Mouse (Mus musculus) MEL (cell line): ENCODE measurements around the gene Wfdc9. TPM values are rescaled to one million over a fixed set of nuclear protein-coding genes. Genes with fewer than 3 reads are reported as not detected.

Source experiments
- DNase-seq: peaks from one replicate; pipeline ENCODE4 v3.0.0; 2011; ENCODE audit warnings: low read depth, low spot score
- H3K27ac ChIP-seq: 2 replicates; pipeline ENCODE4 v1.5.1; 2012; ENCODE audit warnings: low read depth, mild to moderate bottlenecking, control low read depth, low read length, moderate library complexity; ENCODE audit not compliant: control insufficient read depth
- H3K27me3 ChIP-seq, 2 experiments: fragments of 150-350 bp in 1 of 2; sonication (generic) in 1 of 2; 2 replicates each; pipeline ENCODE4 v1.6.1; 2012; ENCODE audit warnings: low read length in 2 of 2, mild to moderate bottlenecking in 2 of 2, improper control_type of control experiment in 1 of 2, moderate library complexity in 1 of 2; ENCODE audit not compliant: insufficient read depth in 2 of 2, control insufficient read depth in 1 of 2
- H3K36me3 ChIP-seq, 2 experiments: 2 replicates each; pipeline ENCODE4 v1.6.1; 2012 to 2014; ENCODE audit warnings: low read length in 2 of 2, improper control_type of control experiment in 1 of 2, inconsistent platforms in 1 of 2, mild to moderate bottlenecking in 1 of 2; ENCODE audit not compliant: insufficient read depth in 2 of 2, control insufficient read depth in 1 of 2
- H3K4me1 ChIP-seq, 2 experiments: fragments of 150-350 bp in 1 of 2; sonication (generic) in 1 of 2; 2 replicates each; pipeline ENCODE4 v1.6.1; 2012; ENCODE audit warnings: low read length in 2 of 2, improper control_type of control experiment in 1 of 2, mild to moderate bottlenecking in 1 of 2; ENCODE audit not compliant: insufficient read depth in 2 of 2, control insufficient read depth in 1 of 2
- H3K4me3 ChIP-seq, 2 experiments: fragments of 150-350 bp in 1 of 2; sonication (generic) in 1 of 2; 2 replicates each; pipeline ENCODE4 v1.5.1; 2012; ENCODE audit warnings: low read depth in 2 of 2, low read length in 2 of 2, mild to moderate bottlenecking in 2 of 2, moderate library complexity in 2 of 2, control low read depth in 1 of 2, improper control_type of control experiment in 1 of 2; ENCODE audit not compliant: control insufficient read depth in 1 of 2, insufficient read depth in 1 of 2
- H3K79me2 ChIP-seq: 2 replicates; pipeline ENCODE4 v1.6.1; 2012; ENCODE audit warnings: mild to moderate bottlenecking, low read length, moderate library complexity; ENCODE audit not compliant: control insufficient read depth, poor library complexity, insufficient read depth
- H3K9ac ChIP-seq: 2 replicates; pipeline ENCODE4 v1.6.1; 2012; ENCODE audit warnings: low read depth, mild to moderate bottlenecking, control low read depth, low read length, moderate library complexity; ENCODE audit not compliant: control insufficient read depth, poor library complexity, severe bottlenecking
- H3K9me3 ChIP-seq: fragments of 150-350 bp; sonication (generic); replicated peaks from 2 replicates; pipeline ENCODE4 v1.6.1; 2012; ENCODE audit warnings: mild to moderate bottlenecking, low read length, improper control_type of control experiment, moderate library complexity; ENCODE audit not compliant: insufficient read depth
- BHLHE40 ChIP-seq: IDR thresholded peaks from 2 replicates; pipeline ENCODE4 v1.6.1; 2012; ENCODE audit warnings: low read depth, mild to moderate bottlenecking, inconsistent platforms, low read length, improper control_type of control experiment, borderline replicate concordance
- CTCF ChIP-seq, 3 experiments: IDR thresholded peaks in 2 of 3; conservative IDR thresholded peaks in 1 of 3; 2 replicates each; pipeline ENCODE4 v1.5.1; 2011 to 2012; ENCODE audit warnings: low read length in 3 of 3, low read depth in 2 of 3, mild to moderate bottlenecking in 2 of 3, improper control_type of control experiment in 1 of 3, inconsistent platforms in 1 of 3, mixed read lengths in 1 of 3, moderate library complexity in 1 of 3; ENCODE audit not compliant: control insufficient read depth in 1 of 3, insufficient read depth in 1 of 3, poor library complexity in 1 of 3, severe bottlenecking in 1 of 3
- KAT2A ChIP-seq: conservative IDR thresholded peaks from 2 replicates; pipeline ENCODE4 v1.6.1; 2012; ENCODE audit warnings: low read depth, low read length, improper control_type of control experiment, inconsistent platforms
- MAFK ChIP-seq: IDR thresholded peaks from 2 replicates; pipeline ENCODE4 v1.6.1; 2011; ENCODE audit warnings: low read depth, mild to moderate bottlenecking, low read length, improper control_type of control experiment, borderline replicate concordance
- MEF2A ChIP-seq: IDR thresholded peaks from 2 replicates; pipeline ENCODE4 v1.6.1; 2014; ENCODE audit warnings: low read depth, mild to moderate bottlenecking, inconsistent platforms, low read length, improper control_type of control experiment; ENCODE audit not compliant: poor library complexity, insufficient replicate concordance, severe bottlenecking; ENCODE audit errors: extremely low read depth
- MXI1 ChIP-seq: IDR thresholded peaks from 2 replicates; pipeline ENCODE4 v1.6.1; 2011; ENCODE audit warnings: mild to moderate bottlenecking, low read depth, low read length, improper control_type of control experiment
- MYB ChIP-seq: IDR thresholded peaks from 2 replicates; pipeline ENCODE4 v1.6.1; 2011; ENCODE audit warnings: mild to moderate bottlenecking, low read depth, low read length, improper control_type of control experiment
- MYC ChIP-seq: IDR thresholded peaks from 2 replicates; pipeline ENCODE4 v1.6.1; 2011; ENCODE audit warnings: low read depth, mild to moderate bottlenecking, low read length, improper control_type of control experiment, moderate library complexity
- POLR2AphosphoS2 ChIP-seq: IDR thresholded peaks from 2 replicates; pipeline ENCODE4 v1.6.1; 2011; ENCODE audit warnings: low read length, improper control_type of control experiment
- POLR2AphosphoS5 ChIP-seq: IDR thresholded peaks from 2 replicates; pipeline ENCODE4 v1.6.1; 2012; ENCODE audit warnings: low read depth, borderline replicate concordance, mild to moderate bottlenecking, inconsistent platforms, low read length, moderate library complexity, mixed read lengths
- RAD21 ChIP-seq: IDR thresholded peaks from 2 replicates; pipeline ENCODE4 v1.6.1; 2011; ENCODE audit warnings: mild to moderate bottlenecking, low read depth, low read length, improper control_type of control experiment
- SMC3 ChIP-seq: IDR thresholded peaks from 2 replicates; pipeline ENCODE4 v1.6.1; 2011; ENCODE audit warnings: low read depth, low read length, improper control_type of control experiment
- TAL1 ChIP-seq: IDR thresholded peaks from 2 replicates; pipeline ENCODE4 v1.6.1; 2012; ENCODE audit warnings: mild to moderate bottlenecking, inconsistent platforms, low read length, moderate library complexity, mixed read lengths
- TBP ChIP-seq: IDR thresholded peaks from 2 replicates; pipeline ENCODE4 v1.8.0; 2011; ENCODE audit warnings: low read depth, low read length, improper control_type of control experiment
- UBTF ChIP-seq: IDR thresholded peaks from 2 replicates; pipeline ENCODE4 v1.6.1; 2012; ENCODE audit warnings: low read depth, mild to moderate bottlenecking, inconsistent platforms, low read length, improper control_type of control experiment, moderate library complexity, borderline replicate concordance; ENCODE audit not compliant: insufficient read depth
- USF1 ChIP-seq: IDR thresholded peaks from 2 replicates; pipeline ENCODE4 v1.6.1; 2014; ENCODE audit warnings: low read depth, mild to moderate bottlenecking, inconsistent platforms, low read length, improper control_type of control experiment, moderate library complexity
- ZNF384 ChIP-seq: IDR thresholded peaks from 2 replicates; pipeline ENCODE4 v1.6.1; 2012; ENCODE audit warnings: low read depth, mild to moderate bottlenecking, inconsistent platforms, low read length, improper control_type of control experiment
- polyA plus RNA-seq, 2 experiments: library from polyadenylated mRNA; stranded (reverse) in 1 of 2; unstranded in 1 of 2; fragments of >175 nt in 1 of 2; fragments of >200 nt in 1 of 2; gene quantifications; 2 replicates each; pipeline versions ENCODE4 v1.2.1 to v1.2.4; 2012; ENCODE audit warnings: low replicate concordance in 2 of 2, low read depth in 1 of 2; ENCODE audit not compliant: insufficient read length in 2 of 2, insufficient read depth in 1 of 2, missing spikeins in 1 of 2
- total RNA-seq: library from RNA; depleted of rRNA; stranded (reverse); fragments of 300-350 nt; gene quantifications from 2 replicates; pipeline ENCODE4 v1.2.3, GENCODE M21; 2012

The Wfdc9 gene
- total and polyA plus RNA-seq, 3 experiments, result not detected

- TF ChIP-seq MAFK, result no peak
- no peak for TF ChIP-seq USF1
- no peak for TF ChIP-seq MXI1
- no peak for TF ChIP-seq POLR2AphosphoS5
- TF ChIP-seq KAT2A, result no peak
- TF ChIP-seq SMC3, result no peak
- TF ChIP-seq TAL1, result no peak
- no peak for TF ChIP-seq MYC
- TF ChIP-seq UBTF, result no peak
- TF ChIP-seq MEF2A, result no peak
- TF ChIP-seq TBP, result no peak
- no peak for TF ChIP-seq POLR2AphosphoS2
- no peak for TF ChIP-seq BHLHE40
- Histone ChIP-seq H3K27ac (no peak overlapping the region), H3K27me3 (peaks cover 3 to 9% of the 10 kb centered on the region in 2 experiments), H3K79me2 (no peaks in the 10 kb centered on the region), H3K36me3 (no peaks in the 10 kb centered on the region), H3K4me1 (no peaks in the 10 kb centered on the region), H3K4me3 (no peak overlapping the region), H3K9me3 (no peaks in the 10 kb centered on the region), H3K9ac (no peak overlapping the region)
- no peak for DNase-seq
These were observed 48.9 kb upstream of the Wfdc9 start for GRCm38 (mm10) chr2:164705328-164705727.

GRCm38 (mm10) chr2:164704235-164704634 is 47.9 kb upstream of the Wfdc9 start:
- H3K27ac ChIP-seq, result no peak overlapping the region
- H3K36me3 ChIP-seq, result no peaks in the 10 kb centered on the region
- peak; percentile 14 for DNase-seq
- H3K79me2 ChIP-seq, result no peaks in the 10 kb centered on the region
- no peaks in the 10 kb centered on the region for H3K9me3 ChIP-seq
- no peaks in the 10 kb centered on the region for H3K4me1 ChIP-seq
- TF ChIP-seq CTCF (IDR thresholded peaks at IDR 0.05 in 2 of 3, conservative IDR thresholded peaks at IDR 0.05 in 1 of 3; ENCODE audit: control insufficient read depth in 1 of 3, insufficient read depth in 1 of 3, low read depth in 2 of 3, low read length in 3 of 3, poor library complexity in 1 of 3, severe bottlenecking in 1 of 3), result peak in 2 of 3 experiments; percentile 30 to 32; a peak in 4 of 6 replicates
- TF ChIP-seq MYB, result no peak
- no peak for TF ChIP-seq ZNF384
- TF ChIP-seq RAD21, result peak; percentile 7; the same call in 1 of the 2 replicates
- no peak overlapping the region for H3K4me3 ChIP-seq
- H3K9ac ChIP-seq, result no peak overlapping the region
- peaks cover 5 to 10% of the 10 kb centered on the region in 2 experiments for H3K27me3 ChIP-seq
